Mouse (Mus musculus) erythroblast, embryonic 14.5 days (primary cell): Measurements from ENCODE around the gene Fam81a.

Source experiments
- GATA1 ChIP-seq: IDR thresholded peaks from 2 replicates; pipeline ENCODE4 v1.6.1; 2012; ENCODE audit warnings: low read length, inconsistent platforms, mixed read lengths
- TAL1 ChIP-seq: IDR thresholded peaks from 3 replicates; pipeline ENCODE4 v1.6.1; 2012; ENCODE audit warnings: low read length, inconsistent platforms, mixed read lengths

DNA sequence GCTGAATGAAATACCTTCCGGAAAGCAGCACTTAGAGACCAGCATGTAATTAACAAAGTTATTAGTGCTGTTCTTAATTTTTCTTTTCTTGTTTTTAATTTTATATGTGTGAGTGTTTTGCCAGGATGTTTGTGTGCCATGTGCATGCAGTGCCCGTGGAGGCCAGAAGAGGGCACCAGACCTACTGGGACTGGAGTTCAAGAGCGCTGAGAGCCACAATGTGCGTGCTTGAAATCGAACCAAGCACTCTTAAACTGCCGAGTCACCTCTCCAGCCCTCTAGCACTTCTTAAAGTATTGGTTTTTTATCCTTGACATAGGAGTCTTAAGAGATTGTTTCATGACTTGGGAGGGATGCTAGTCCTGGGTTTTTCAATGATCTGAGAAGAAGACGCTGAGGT lies 26.6 kb upstream of the Fam81a start:
- TF ChIP-seq GATA1 (no peak), TAL1 (no peak)
